Mouse (Mus musculus) limb, embryonic 12.5 days (tissue): Measurements from ENCODE around the gene Gm16381. TPM values are rescaled to one million over a fixed set of nuclear protein-coding genes. Genes with fewer than 3 reads are reported as not detected.
"Not testable (repeated sequence)": the region's sequence is repeated elsewhere in the genome, so short reads cannot be mapped to it uniquely, and the experiment has no call there.

Source experiments
- ATAC-seq: fragments of 200-750 bp; cut with Nextera tagmentation; 2 replicates; pipeline ENCODE4 v1.8.0; 2017; ENCODE audit warnings: low read depth, moderate TSS enrichment; ENCODE audit not compliant: insufficient number of reproducible peaks, insufficient read depth, low FRiP score, low TSS enrichment
- H3K27ac ChIP-seq: fragments of 300-500 bp; sonication (generic); 2 replicates; pipeline ENCODE4 v1.5.1; 2016; ENCODE audit warnings: mild to moderate bottlenecking, moderate library complexity
- H3K27me3 ChIP-seq: fragments of 300-500 bp; sonication (generic); 2 replicates; pipeline ENCODE4 v1.6.1; 2016; ENCODE audit warnings: mild to moderate bottlenecking, moderate library complexity
- H3K36me3 ChIP-seq: fragments of 300-500 bp; sonication (generic); 2 replicates; pipeline ENCODE4 v1.6.1; 2016; ENCODE audit warnings: mild to moderate bottlenecking, moderate library complexity
- H3K4me1 ChIP-seq: fragments of 300-500 bp; sonication (generic); replicated peaks from 2 replicates; pipeline ENCODE4 v1.6.1; 2016
- H3K4me2 ChIP-seq: fragments of 300-500 bp; sonication (generic); 2 replicates; pipeline ENCODE4 v1.6.1; 2016; ENCODE audit warnings: mild to moderate bottlenecking, moderate library complexity
- H3K4me3 ChIP-seq: fragments of 300-500 bp; sonication (generic); replicated peaks from 2 replicates; pipeline ENCODE4 v1.5.1; 2016; ENCODE audit warnings: mild to moderate bottlenecking
- H3K9ac ChIP-seq: fragments of 300-500 bp; sonication (generic); replicated peaks from 2 replicates; pipeline ENCODE4 v1.6.1; 2016; ENCODE audit warnings: mild to moderate bottlenecking, moderate library complexity
- H3K9me3 ChIP-seq: fragments of 300-500 bp; sonication (generic); 2 replicates; pipeline ENCODE4 v1.6.1; 2016; ENCODE audit warnings: mild to moderate bottlenecking, moderate library complexity
- WGBS: fragments of 180-500 bp; shearing (Covaris S2); methylation state at CpG from one replicate; pipeline ENCODE4 v1.1.7; 2016; 5-methylcytosine and 5-hydroxymethylcytosine counted together
- polyA plus RNA-seq: library from polyadenylated mRNA; unstranded; fragments of >200 nt; fragmentation: Nextera tagmentation; extraction: Ambion mirVana; gene quantifications from 2 replicates; pipeline ENCODE4 v1.2.1, GENCODE M21; 2016

Gm16381 gene
- polyA plus RNA-seq = not detected in 2 replicates

DNA sequence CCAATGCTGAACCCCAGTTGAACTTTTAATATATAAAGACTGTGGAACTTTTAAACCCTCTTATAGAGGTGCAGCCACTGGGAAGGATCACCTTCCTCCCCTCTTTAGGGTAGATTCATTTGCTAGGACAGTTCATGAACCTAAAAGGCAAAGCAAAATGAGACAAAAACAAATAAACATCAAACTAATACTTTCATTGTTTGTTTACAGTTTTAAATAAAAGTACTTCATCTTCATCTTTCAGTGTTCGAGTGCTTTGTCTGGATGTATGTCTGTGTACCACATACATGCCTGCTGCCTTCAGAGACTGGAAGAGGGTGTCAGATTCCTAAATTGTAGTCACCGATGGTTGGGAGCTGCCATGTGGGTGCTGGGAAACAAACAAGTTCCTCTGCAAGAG, at the start of gene Gm16381:
Gm16381 (minus strand) TSS at position 101 of the 400 bp plus-strand sequence.
- ATAC-seq, H3K4me2 ChIP-seq, H3K36me3 ChIP-seq, H3K4me3 ChIP-seq, H3K27ac ChIP-seq, H3K9me3 ChIP-seq, H3K4me1 ChIP-seq, H3K27me3 ChIP-seq, H3K9ac ChIP-seq: not testable (repeated sequence)
- WGBS = 89% methylated on average over 2 of the region's 2 CpGs

- 65% methylated on average over 2 of the region's 4 CpGs for WGBS
- H3K4me2 ChIP-seq, H3K4me1 ChIP-seq, H3K9ac ChIP-seq, H3K4me3 ChIP-seq, H3K36me3 ChIP-seq, H3K9me3 ChIP-seq, H3K27me3 ChIP-seq, H3K27ac ChIP-seq, ATAC-seq: not testable (repeated sequence)
Observed at GRCm38 (mm10) chr12:87652916-87653703, 8.7 kb upstream of the Gm16381 start.

GRCm38 (mm10) chr12:87618569-87618968, 25.9 kb downstream of the Gm16381 start, which contains the start of gene Gm4027:
Gm4027 (plus strand) TSS chr12:87618869.
- 92% methylated on average over 6 of the region's 7 CpGs for WGBS
- not testable (repeated sequence) for H3K4me1 ChIP-seq, H3K9ac ChIP-seq, H3K9me3 ChIP-seq, H3K27me3 ChIP-seq, ATAC-seq, H3K27ac ChIP-seq, H3K4me3 ChIP-seq, H3K4me2 ChIP-seq, H3K36me3 ChIP-seq

- H3K4me1 ChIP-seq, H3K27ac ChIP-seq, H3K4me3 ChIP-seq, H3K9ac ChIP-seq, H3K4me2 ChIP-seq, ATAC-seq, H3K27me3 ChIP-seq, H3K36me3 ChIP-seq, H3K9me3 ChIP-seq: not testable (repeated sequence)
- 90% methylated on average over 1 of the region's 2 CpGs for WGBS
Observed at GRCm38 (mm10) chr12:87602388-87602787, 42.0 kb downstream of the Gm16381 start, which contains the start of gene Oog1. Oog1 (plus strand) TSS chr12:87602688.

GRCm38 (mm10) chr12:87601388-87601787, 43.0 kb downstream of the Gm16381 start:
- H3K27me3 ChIP-seq, H3K4me3 ChIP-seq, H3K4me2 ChIP-seq, H3K9ac ChIP-seq, H3K36me3 ChIP-seq, ATAC-seq, H3K4me1 ChIP-seq, H3K9me3 ChIP-seq, H3K27ac ChIP-seq: not testable (repeated sequence)
- 0% methylated on average over 2 of the region's 2 CpGs for WGBS

Other genes starting within 250 kb of the Gm16381 start
- 330 and 347 TPM in 2 replicates for gene Slirp, start 200.7 kb downstream of the Gm16381 start, polyA plus RNA-seq
- 76.7 and 77.5 TPM in 2 replicates for gene Alkbh1, start 200.6 kb downstream of the Gm16381 start, polyA plus RNA-seq
- gene Snw1, start 172.3 kb downstream of the Gm16381 start, polyA plus RNA-seq = 152 and 161 TPM in 2 replicates
- not detected in 2 replicates for gene Gm5788, start 149.9 kb downstream of the Gm16381 start, polyA plus RNA-seq
- not detected in 2 replicates for gene Gm8300, start 130.3 kb downstream of the Gm16381 start, polyA plus RNA-seq
- gene Oog1, start 41.9 kb downstream of the Gm16381 start, polyA plus RNA-seq = not detected in 2 replicates
- not detected in 2 replicates for gene Gm4027, start 25.8 kb downstream of the Gm16381 start, polyA plus RNA-seq
- gene Gm21319, start 131.1 kb upstream of the Gm16381 start, polyA plus RNA-seq = not detected in 2 replicates
- not detected in 2 replicates for gene Gm21936, start 150.9 kb upstream of the Gm16381 start, polyA plus RNA-seq
- not detected in 2 replicates for gene BB287469, start 172.0 kb upstream of the Gm16381 start, polyA plus RNA-seq
- not detected in 2 replicates for gene Gm2001, start 197.7 kb upstream of the Gm16381 start, polyA plus RNA-seq
- not detected in 2 replicates for gene Gm2016, start 229.5 kb upstream of the Gm16381 start, polyA plus RNA-seq